Mouse (Mus musculus): ENCODE data around the gene Cdc42ep4. TPM values are rescaled to one million over a fixed set of nuclear protein-coding genes. Genes with fewer than 3 reads are reported as not detected.

Gene Cdc42ep4
- total RNA-seq, 1 experiment, result 17.8 TPM

GRCm38 (mm10) chr11:113752158-113752661 lies 529 bp upstream of the Cdc42ep4 start:
- H3K4me1 ChIP-seq (ENCODE audit: control insufficient read depth in 2 of 2, insufficient read depth in 2 of 2, low read length in 2 of 2, poor library complexity in 1 of 2), result peaks cover 0 to 36% of the 10 kb centered on the region in 2 experiments; a peak in 3 of 4 replicates
- H3K9me3 ChIP-seq (ENCODE audit: control insufficient read depth, insufficient read depth, low read depth, low read length), result no peaks in the 10 kb centered on the region
- in situ Hi-C loops (cut with MboI; ENCODE audit: low sequenced_read_pairs in 2 of 2, unreplicated experiment in 2 of 2), result no loop called here
- peak overlapping the region; percentile 84 for H3K9ac ChIP-seq (ENCODE audit: insufficient read depth, low read depth, low read length, poor library complexity, severe bottlenecking)
- DNase-seq (ENCODE audit: low read depth, low spot score), result peak; percentile 69
- peak overlapping the region; percentile 93 for H3K27ac ChIP-seq (ENCODE audit: insufficient read depth, low read depth, low read length, poor library complexity, severe bottlenecking)
- peak overlapping the region; percentile 90 to 96 for H3K4me3 ChIP-seq (ENCODE audit: insufficient read depth in 1 of 2, low read depth in 1 of 2, low read length in 2 of 2, poor library complexity in 1 of 2, severe bottlenecking in 1 of 2)
- no peaks in the 10 kb centered on the region for H3K36me3 ChIP-seq (ENCODE audit: control insufficient read depth, insufficient read depth, low read length, poor library complexity, severe bottlenecking)
- TF ChIP-seq HCFC1 (IDR thresholded peaks at IDR 0.05; ENCODE audit: borderline replicate concordance, insufficient read depth, low read length), result no peak
- no peak for TF ChIP-seq MAFK (IDR thresholded peaks at IDR 0.05; ENCODE audit: insufficient read depth, low read depth, low read length)
- no peak for TF ChIP-seq CHD2 (IDR thresholded peaks at IDR 0.05; ENCODE audit: low read depth, low read length)
- no peak for TF ChIP-seq ZNF384 (IDR thresholded peaks at IDR 0.05; ENCODE audit: low read depth, low read length)
- no peak for TF ChIP-seq ZC3H11A (IDR thresholded peaks at IDR 0.05; ENCODE audit: borderline replicate concordance, low read depth, low read length)

- Histone ChIP-seq H3K4me1 (ENCODE audit: control insufficient read depth in 2 of 2, insufficient read depth in 2 of 2, low read length in 2 of 2, poor library complexity in 1 of 2) (peaks cover 0 to 38% of the 10 kb centered on the region in 2 experiments; a peak in 3 of 4 replicates), H3K4me3 (ENCODE audit: insufficient read depth in 1 of 2, low read depth in 1 of 2, low read length in 2 of 2, poor library complexity in 1 of 2, severe bottlenecking in 1 of 2) (peak overlapping the region; percentile 90 to 96), H3K27ac (ENCODE audit: insufficient read depth, low read depth, low read length, poor library complexity, severe bottlenecking) (peak overlapping the region; percentile 58), H3K9me3 (ENCODE audit: control insufficient read depth, insufficient read depth, low read depth, low read length) (no peaks in the 10 kb centered on the region), H3K9ac (ENCODE audit: insufficient read depth, low read depth, low read length, poor library complexity, severe bottlenecking) (peak overlapping the region; percentile 87), H3K36me3 (ENCODE audit: control insufficient read depth, insufficient read depth, low read length, poor library complexity, severe bottlenecking) (no peaks in the 10 kb centered on the region)
- TF ChIP-seq CHD2 (IDR thresholded peaks at IDR 0.05; ENCODE audit: low read depth, low read length) (no peak), ZC3H11A (IDR thresholded peaks at IDR 0.05; ENCODE audit: borderline replicate concordance, low read depth, low read length) (no peak), HCFC1 (IDR thresholded peaks at IDR 0.05; ENCODE audit: borderline replicate concordance, insufficient read depth, low read length) (no peak), MAFK (IDR thresholded peaks at IDR 0.05; ENCODE audit: insufficient read depth, low read depth, low read length) (no peak), ZNF384 (IDR thresholded peaks at IDR 0.05; ENCODE audit: low read depth, low read length) (no peak)
- in situ Hi-C loops (cut with MboI; ENCODE audit: low sequenced_read_pairs in 2 of 2, unreplicated experiment in 2 of 2), result no loop called here
- peak; percentile 46 for DNase-seq (ENCODE audit: low read depth, low spot score)
These were observed 854 bp downstream of the Cdc42ep4 start for GRCm38 (mm10) chr11:113750571-113751483.

- in situ Hi-C loops (cut with MboI; ENCODE audit: low sequenced_read_pairs in 2 of 2, unreplicated experiment in 2 of 2), result no loop called here
- no peaks in the 10 kb centered on the region for H3K9me3 ChIP-seq (ENCODE audit: control insufficient read depth, insufficient read depth, low read depth, low read length)
- H3K4me3 ChIP-seq (ENCODE audit: insufficient read depth in 1 of 2, low read depth in 1 of 2, low read length in 2 of 2, poor library complexity in 1 of 2, severe bottlenecking in 1 of 2), result peak overlapping the region; percentile 90 to 96
- no peaks in the 10 kb centered on the region for H3K36me3 ChIP-seq (ENCODE audit: control insufficient read depth, insufficient read depth, low read length, poor library complexity, severe bottlenecking)
- H3K4me1 ChIP-seq (ENCODE audit: control insufficient read depth in 2 of 2, insufficient read depth in 2 of 2, low read length in 2 of 2, poor library complexity in 1 of 2), result peaks cover 0 to 36% of the 10 kb centered on the region in 2 experiments; a peak in 3 of 4 replicates
- H3K27ac ChIP-seq (ENCODE audit: insufficient read depth, low read depth, low read length, poor library complexity, severe bottlenecking), result peak overlapping the region; percentile 10; the same call in 1 of the 2 replicates
- TF ChIP-seq MAFK (IDR thresholded peaks at IDR 0.05; ENCODE audit: insufficient read depth, low read depth, low read length), result no peak
- no peak for TF ChIP-seq HCFC1 (IDR thresholded peaks at IDR 0.05; ENCODE audit: borderline replicate concordance, insufficient read depth, low read length)
- no peak for TF ChIP-seq ZNF384 (IDR thresholded peaks at IDR 0.05; ENCODE audit: low read depth, low read length)
- no peak for TF ChIP-seq ZC3H11A (IDR thresholded peaks at IDR 0.05; ENCODE audit: borderline replicate concordance, low read depth, low read length)
- no peak for TF ChIP-seq CHD2 (IDR thresholded peaks at IDR 0.05; ENCODE audit: low read depth, low read length)
- H3K9ac ChIP-seq (ENCODE audit: insufficient read depth, low read depth, low read length, poor library complexity, severe bottlenecking), result peak overlapping the region; percentile 87; the same call in 1 of the 2 replicates
- DNase-seq (ENCODE audit: low read depth, low spot score), result no peak
These were observed 1.8 kb downstream of the Cdc42ep4 start for GRCm38 (mm10) chr11:113749749-113750351.

GRCm38 (mm10) chr11:113748797-113749521 lies 2.7 kb downstream of the Cdc42ep4 start:
- Histone ChIP-seq H3K4me3 (ENCODE audit: insufficient read depth in 1 of 2, low read depth in 1 of 2, low read length in 2 of 2, poor library complexity in 1 of 2, severe bottlenecking in 1 of 2) (peak overlapping the region; percentile 90 to 96; a peak in 3 of 4 replicates), H3K4me1 (ENCODE audit: control insufficient read depth in 2 of 2, insufficient read depth in 2 of 2, low read length in 2 of 2, poor library complexity in 1 of 2) (peaks cover 0 to 34% of the 10 kb centered on the region in 2 experiments; a peak in 3 of 4 replicates), H3K9ac (ENCODE audit: insufficient read depth, low read depth, low read length, poor library complexity, severe bottlenecking) (peak overlapping the region; percentile 87; the same call in 1 of the 2 replicates), H3K36me3 (ENCODE audit: control insufficient read depth, insufficient read depth, low read length, poor library complexity, severe bottlenecking) (peaks cover 2% of the 10 kb centered on the region; the same call in 1 of the 2 replicates), H3K27ac (ENCODE audit: insufficient read depth, low read depth, low read length, poor library complexity, severe bottlenecking) (no peak overlapping the region), H3K9me3 (ENCODE audit: control insufficient read depth, insufficient read depth, low read depth, low read length) (no peaks in the 10 kb centered on the region)
- in situ Hi-C loops (cut with MboI; ENCODE audit: low sequenced_read_pairs in 2 of 2, unreplicated experiment in 2 of 2), result no loop called here
- DNase-seq (ENCODE audit: low read depth, low spot score), result no peak
- TF ChIP-seq HCFC1 (IDR thresholded peaks at IDR 0.05; ENCODE audit: borderline replicate concordance, insufficient read depth, low read length) (no peak), ZC3H11A (IDR thresholded peaks at IDR 0.05; ENCODE audit: borderline replicate concordance, low read depth, low read length) (no peak), MAFK (IDR thresholded peaks at IDR 0.05; ENCODE audit: insufficient read depth, low read depth, low read length) (no peak)
